Mouse (Mus musculus) liver, embryonic 14.5 days (tissue): ENCODE results near the gene Sox6.

Experiments used
- CTCF ChIP-seq: IDR thresholded peaks from 2 replicates; pipeline ENCODE4 v1.5.1; 2016; ENCODE audit warnings: antibody characterized with exemption, low read depth, control low read depth
- EP300 ChIP-seq: IDR thresholded peaks from 2 replicates; pipeline ENCODE4 v1.6.1; 2016; ENCODE audit warnings: antibody characterized with exemption, low read depth

GRCm38 (mm10) chr7:115891482-115891881, 147.1 kb downstream of the Sox6 start:
- TF ChIP-seq CTCF: no peak
- TF ChIP-seq EP300: no peak
